Mouse (Mus musculus): ENCODE measurements around the gene Dlx6.

Dlx6 gene

GRCm38 (mm10) chr6:6859111-6859949 lies 3.8 kb upstream of the Dlx6 start:
- ATAC-seq (ENCODE audit: insufficient number of reproducible peaks, low FRiP score, low TSS enrichment), result no peak

- ATAC-seq (ENCODE audit: insufficient number of reproducible peaks, low FRiP score, low TSS enrichment), result no peak
Observed at GRCm38 (mm10) chr6:6859950-6860410, 3.2 kb upstream of the Dlx6 start.

DNA sequence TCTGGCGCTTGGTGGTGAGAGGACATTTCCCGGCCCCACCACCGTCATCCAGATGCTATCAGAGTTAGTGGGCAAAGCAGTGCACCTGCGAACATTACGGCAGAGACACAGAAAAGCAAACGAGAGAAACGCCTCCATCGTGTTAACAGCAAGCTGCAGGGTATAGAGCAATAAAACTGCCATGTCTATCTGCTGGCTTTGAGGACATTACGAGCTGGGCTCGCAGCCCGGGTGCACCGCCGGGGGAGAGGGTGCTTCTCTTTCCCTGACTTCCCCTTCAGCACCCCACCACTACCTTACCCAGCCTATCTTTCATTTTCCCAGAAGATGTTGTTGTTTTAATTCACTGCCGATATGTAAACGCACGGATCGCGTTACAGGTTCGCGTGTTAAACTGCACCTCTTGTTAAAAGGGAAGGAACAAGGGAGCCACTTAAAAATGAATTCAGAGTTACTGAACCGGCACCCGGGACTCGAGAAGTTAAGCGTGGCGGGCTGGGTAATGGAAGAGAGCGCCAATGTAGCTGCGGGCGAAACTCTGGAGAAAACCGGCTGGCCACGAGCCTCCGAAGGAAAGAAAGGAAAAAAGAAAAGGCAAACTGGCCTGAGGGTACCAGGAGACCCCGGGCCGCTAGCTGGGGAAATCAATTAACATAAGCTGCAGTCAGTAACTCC lies 2.6 kb upstream of the Dlx6 start:
- ATAC-seq (ENCODE audit: insufficient number of reproducible peaks, low FRiP score, low TSS enrichment), result no peak

DNA sequence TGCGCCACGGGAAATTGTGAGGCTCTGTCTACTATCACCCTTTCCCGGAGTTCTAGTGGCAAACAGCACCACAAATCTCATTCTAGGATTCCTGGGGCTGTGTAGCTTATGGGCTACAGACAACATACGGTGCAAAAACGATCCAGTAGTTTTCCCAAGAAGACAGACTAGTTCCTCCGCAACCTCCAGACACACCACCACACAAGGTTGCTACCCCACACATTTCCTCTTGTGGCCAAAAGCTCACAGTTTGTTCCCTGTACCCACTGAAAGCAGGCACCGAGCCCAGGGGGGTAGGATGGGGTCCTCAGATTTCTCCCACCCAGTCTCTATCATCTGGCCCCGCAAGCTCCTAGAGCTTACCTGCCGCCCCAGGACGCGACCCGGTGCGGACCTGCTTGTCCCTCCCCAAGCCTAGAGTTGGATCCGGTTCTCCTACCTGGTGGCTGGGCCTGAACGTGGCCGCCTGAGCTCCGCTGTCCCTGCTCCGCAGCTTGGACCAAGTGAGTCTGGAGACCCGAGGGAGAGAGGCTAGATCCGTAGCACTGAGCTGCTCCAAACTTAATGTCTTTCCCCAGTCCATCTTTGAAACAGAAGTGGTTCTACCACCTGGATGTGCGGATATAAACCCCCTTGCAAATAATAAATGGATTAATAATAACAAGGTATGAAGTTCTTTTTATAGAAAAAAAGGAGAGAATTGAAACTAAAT lies 1.9 kb upstream of the Dlx6 start:
- no peak for ATAC-seq (ENCODE audit: insufficient number of reproducible peaks, low FRiP score, low TSS enrichment)

DNA sequence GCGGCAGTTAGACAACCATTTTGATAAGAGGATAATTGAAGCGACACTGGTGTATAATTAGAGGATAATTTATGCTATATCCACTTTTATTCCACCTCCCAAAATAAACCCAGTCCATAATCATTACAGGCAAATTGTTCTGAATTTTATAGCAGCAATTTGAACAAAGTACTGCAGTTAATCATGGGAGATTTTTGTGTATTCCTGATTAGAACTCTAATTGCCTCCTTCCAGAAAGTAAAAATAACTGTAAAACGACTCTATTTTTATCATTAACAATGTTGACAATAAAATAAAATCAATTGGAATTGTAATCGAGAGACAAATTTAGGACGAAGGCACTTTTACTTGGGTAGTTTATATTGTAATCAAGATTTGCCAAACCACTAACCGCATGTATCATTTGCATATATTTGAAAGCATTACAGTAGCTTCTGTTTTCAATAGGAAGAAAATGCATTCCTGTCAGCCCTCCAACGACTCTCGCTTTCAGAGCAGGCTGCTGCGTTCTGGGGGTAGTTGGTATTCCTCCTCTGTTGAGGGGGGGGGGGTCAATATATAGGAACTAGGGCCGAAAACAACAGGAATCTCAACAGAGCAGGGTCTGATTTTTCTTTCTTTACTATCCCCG lies 1.2 kb upstream of the Dlx6 start:
- no peak for ATAC-seq (ENCODE audit: insufficient number of reproducible peaks, low FRiP score, low TSS enrichment)

GRCm38 (mm10) chr6:6862611-6863010 lies 523 bp upstream of the Dlx6 start:
- ATAC-seq (ENCODE audit: insufficient number of reproducible peaks, low FRiP score, low TSS enrichment), result no peak

DNA sequence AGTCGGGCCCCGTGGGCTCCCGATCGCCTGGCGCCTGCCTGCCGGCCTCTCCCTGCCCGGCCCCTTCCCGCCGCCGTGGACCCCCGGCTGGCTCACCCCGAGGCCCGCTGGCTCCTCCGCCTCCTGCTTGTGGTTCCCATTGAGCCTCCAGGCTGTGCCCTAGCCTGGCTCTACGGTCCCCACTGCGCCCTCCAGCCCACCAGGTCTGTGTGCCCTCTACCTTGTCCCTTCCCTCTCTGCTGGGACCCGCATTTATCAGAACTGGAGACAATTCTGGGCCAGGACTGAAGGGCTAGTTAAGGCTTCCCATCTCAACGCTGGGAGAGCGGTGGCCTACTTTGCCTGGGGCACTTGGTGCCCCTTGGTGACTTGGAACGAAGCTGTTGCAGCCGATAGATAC lies 821 bp downstream of the Dlx6 start:
- ATAC-seq (ENCODE audit: insufficient number of reproducible peaks, low FRiP score, low TSS enrichment), result no peak

DNA sequence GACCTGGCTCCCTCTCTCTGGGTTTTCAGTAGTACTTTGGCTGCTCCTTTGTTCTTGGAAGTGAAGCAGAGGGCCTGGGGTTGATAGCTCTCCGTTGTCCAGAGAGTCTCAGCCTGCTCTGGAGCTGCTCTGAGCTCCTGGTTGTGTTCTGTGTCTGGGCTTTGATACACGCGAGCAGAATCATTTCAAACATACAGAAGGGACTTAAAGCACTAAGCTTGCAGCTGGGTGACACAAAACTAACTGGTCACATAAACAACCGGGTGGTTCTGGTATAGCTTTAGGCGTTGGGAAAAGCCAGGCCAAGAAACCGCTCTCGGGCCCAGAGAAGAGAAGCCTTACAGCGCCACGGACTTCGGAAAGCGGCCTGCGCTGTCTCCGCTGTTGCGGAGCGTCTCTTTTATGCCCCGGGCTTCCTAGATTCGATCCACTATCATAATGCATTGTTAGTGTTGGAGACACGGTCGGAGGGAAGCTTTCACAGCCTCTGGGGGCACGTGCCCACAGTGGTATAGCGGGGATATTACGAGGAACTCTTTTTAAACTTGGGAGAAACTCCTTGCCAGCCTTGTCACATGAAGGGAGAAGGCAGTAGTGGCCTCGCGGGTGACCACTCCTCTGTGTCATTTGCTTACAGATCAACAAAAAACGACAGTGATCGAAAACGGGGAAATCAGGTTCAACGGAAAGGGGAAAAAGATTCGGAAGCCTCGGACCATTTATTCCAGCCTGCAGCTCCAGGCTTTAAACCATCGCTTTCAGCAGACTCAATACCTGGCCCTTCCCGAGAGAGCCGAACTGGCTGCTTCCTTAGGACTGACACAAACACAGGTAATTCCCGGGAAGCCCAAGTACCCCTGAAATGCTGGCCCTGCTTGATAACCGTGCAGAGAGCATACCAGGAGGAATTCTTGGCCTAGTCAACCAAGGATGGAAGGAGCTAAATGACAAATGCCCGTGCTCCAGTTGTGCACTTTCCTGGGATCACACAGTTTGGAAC lies 1.6 kb downstream of the Dlx6 start:
- ATAC-seq (ENCODE audit: insufficient number of reproducible peaks, low FRiP score, low TSS enrichment), result no peak

DNA sequence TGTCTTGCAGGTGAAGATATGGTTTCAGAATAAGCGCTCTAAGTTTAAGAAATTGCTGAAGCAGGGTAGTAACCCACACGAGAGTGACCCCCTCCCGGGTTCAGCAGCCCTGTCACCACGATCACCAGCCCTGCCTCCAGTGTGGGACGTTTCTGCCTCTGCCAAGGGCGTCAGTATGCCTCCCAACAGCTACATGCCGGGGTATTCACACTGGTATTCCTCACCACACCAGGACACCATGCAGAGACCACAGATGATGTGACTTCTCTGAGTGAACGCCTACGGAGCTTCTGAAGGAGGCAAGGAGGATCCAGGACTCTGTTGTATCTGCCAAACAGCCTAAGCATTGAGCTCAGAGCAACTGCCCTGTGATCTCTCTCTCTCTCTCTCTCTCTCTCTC lies 3.9 kb downstream of the Dlx6 start:
- no peak for ATAC-seq (ENCODE audit: insufficient number of reproducible peaks, low FRiP score, low TSS enrichment)

DNA sequence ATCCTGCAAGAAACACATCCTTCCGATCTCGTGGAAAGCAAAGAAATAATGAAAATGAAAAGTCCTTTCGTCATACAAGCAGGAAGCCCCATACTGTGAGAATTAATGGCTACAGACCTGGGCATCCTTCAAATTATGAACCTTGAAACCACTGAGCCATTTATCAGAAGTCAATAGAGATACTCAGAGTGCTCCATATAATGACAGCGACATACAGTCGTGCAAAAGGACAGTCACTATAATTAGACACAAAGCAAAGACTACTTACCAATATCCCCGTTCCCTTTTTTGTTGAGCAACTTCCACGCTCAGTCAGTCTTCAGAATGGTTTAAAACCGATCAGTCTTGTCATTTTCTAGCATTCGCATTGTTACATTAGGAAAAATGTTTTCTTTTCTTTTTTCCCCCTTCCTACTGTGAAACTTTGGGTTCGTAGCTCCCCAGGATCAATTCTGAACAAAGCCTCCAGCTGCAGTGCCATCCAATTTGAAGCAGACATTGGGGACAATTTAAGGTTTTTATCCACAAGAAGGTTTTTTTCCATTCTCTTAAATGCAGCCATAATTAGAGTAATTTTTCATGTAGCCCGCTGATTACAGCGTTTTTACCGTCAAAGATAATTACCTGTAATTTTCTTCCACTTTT lies 6.0 kb downstream of the Dlx6 start:
- ATAC-seq (ENCODE audit: insufficient number of reproducible peaks, low FRiP score, low TSS enrichment), result no peak

DNA sequence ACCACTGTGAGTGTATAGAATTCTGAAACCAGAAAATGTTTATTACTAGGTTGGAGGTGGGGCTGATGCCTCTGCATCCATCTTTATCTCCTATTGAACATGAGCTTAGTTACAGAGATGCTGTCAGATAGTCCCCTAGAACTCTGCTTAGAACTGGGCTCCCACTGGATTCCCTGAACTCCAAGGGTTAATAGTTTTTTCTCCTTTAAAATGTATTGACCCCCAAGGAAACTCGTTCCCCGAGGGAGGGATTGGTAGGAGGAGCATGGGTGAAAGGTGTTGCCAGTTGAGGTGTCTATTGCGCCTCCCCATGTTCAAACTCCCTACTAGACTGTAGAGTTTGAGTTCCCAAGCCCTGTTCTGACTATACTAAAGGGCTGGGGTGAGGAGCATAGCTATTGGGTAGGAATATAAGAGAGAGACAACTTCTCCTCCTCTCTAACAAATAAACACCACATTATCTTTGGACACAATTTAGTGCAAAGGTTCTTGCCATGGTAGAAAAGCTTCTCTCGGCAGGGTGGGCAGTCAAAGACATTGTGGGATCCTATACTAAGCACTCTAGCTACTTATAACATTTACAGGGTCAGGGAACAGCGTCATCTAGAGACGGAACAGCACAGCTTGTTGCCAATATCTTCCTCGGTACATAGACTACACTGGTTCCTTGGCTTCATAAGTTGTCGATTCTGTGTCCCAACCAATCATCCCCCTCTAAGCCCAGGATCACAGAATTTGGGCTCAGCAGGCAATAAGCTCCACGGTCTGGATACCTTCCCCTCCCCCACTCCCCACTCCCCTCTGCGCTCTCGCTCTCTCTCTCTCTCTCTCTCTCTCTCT lies 7.0 kb downstream of the Dlx6 start:
- no peak for ATAC-seq (ENCODE audit: insufficient number of reproducible peaks, low FRiP score, low TSS enrichment)

- no peak for ATAC-seq (ENCODE audit: insufficient number of reproducible peaks, low FRiP score, low TSS enrichment)
Observed at GRCm38 (mm10) chr6:6870876-6871420, 7.8 kb downstream of the Dlx6 start.

GRCm38 (mm10) chr6:6871692-6872091 lies 8.6 kb downstream of the Dlx6 start:
- no peak for ATAC-seq (ENCODE audit: insufficient number of reproducible peaks, low FRiP score, low TSS enrichment)

- ATAC-seq (ENCODE audit: insufficient number of reproducible peaks, low FRiP score, low TSS enrichment), result no peak
Observed at GRCm38 (mm10) chr6:6872873-6873272, 9.7 kb downstream of the Dlx6 start.

DNA sequence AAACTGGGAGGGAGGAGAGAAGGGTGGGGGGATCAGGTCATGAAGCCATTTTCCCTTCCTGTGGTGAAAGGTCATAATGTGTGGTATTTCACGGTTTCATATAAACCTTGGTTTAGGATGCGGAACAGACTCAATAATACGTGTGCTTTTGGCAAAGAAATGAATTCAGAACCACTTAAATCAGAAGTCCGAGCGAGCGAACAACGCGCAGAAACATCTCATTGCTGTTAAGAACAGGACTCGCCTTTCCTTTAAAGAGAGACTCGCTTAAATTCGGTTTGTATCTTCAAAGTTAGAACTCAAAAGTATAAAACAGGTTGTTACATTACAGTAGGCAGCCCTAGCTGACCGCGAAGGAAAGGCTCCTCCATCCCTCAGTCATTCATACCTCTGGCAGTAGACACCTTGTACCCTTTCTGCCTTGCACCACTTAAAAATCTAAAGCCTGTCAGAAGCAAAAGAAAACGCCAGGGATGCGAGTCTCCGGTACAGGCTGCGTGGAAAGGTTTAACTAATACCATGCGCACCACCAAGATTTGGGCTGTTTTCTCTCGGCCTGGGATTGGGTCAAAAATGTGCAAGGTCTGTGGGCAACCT lies 10.4 kb downstream of the Dlx6 start:
- ATAC-seq (ENCODE audit: insufficient number of reproducible peaks, low FRiP score, low TSS enrichment), result no peak

DNA sequence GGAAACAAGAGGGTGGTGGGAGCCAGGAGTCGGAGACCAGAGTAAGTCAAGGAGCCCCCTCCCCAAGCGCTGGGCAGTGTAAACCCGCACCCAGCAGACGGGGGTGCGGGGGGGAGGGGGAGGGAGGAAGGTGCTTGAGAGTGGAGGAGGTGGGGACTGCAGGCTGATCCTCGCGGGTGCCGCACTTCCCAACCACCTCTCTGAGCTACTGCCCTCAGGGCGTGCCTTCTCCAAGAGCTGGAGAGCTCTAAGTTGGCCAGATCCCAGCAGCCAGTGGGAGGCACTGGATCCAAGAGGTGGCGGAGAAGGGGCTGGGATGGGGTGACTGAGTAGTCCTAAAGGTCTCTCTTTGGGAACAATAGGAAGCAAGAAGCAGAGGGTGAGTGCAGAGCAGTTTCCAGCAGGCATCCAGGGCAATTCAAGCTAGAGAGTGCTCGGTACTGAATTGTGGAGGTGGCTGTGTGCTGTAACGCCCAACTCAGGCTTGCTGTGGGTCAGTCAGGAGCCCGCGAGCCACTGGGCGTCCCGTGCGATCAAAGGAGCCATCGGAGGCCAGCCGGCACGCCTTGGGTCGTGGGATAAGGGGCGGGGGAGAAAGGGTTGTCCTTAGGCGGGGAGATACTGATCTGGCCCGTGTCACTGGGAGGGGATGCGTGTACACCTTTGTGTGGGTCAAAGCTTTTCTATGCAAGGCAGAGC lies 11.1 kb downstream of the Dlx6 start:
- no peak for ATAC-seq (ENCODE audit: insufficient number of reproducible peaks, low FRiP score, low TSS enrichment)

- ATAC-seq (ENCODE audit: insufficient number of reproducible peaks, low FRiP score, low TSS enrichment), result no peak
Observed at GRCm38 (mm10) chr6:6875136-6875535, 12.0 kb downstream of the Dlx6 start.
